Mouse (Mus musculus): ENCODE results near the gene Slc31a2.

The Slc31a2 gene

GRCm38 (mm10) chr4:62278081-62278480, 15.7 kb downstream of the Slc31a2 start:
- intact Hi-C loops (cut with DNase I): no loop called here

- intact Hi-C loops (cut with DNase I): no loop called here
Measured at GRCm38 (mm10) chr4:62281319-62281718, 19.0 kb downstream of the Slc31a2 start.

- intact Hi-C loops (cut with DNase I): no loop called here
Measured at GRCm38 (mm10) chr4:62282969-62283368, 20.6 kb downstream of the Slc31a2 start.

- intact Hi-C loops (cut with DNase I): no loop called here
Measured at GRCm38 (mm10) chr4:62285576-62285975, 23.2 kb downstream of the Slc31a2 start.

- intact Hi-C loops (cut with DNase I): no loop called here
Measured at GRCm38 (mm10) chr4:62286257-62286991, 24.1 kb downstream of the Slc31a2 start.

GRCm38 (mm10) chr4:62286992-62287900, 24.9 kb downstream of the Slc31a2 start:
- intact Hi-C loops (cut with DNase I): no loop called here

- intact Hi-C loops (cut with DNase I): no loop called here
Measured at GRCm38 (mm10) chr4:62289226-62289625, 26.9 kb downstream of the Slc31a2 start.

GRCm38 (mm10) chr4:62290816-62291505, 28.6 kb downstream of the Slc31a2 start:
- intact Hi-C loops (cut with DNase I): no loop called here

- intact Hi-C loops (cut with DNase I): no loop called here
Measured at GRCm38 (mm10) chr4:62292461-62293180, 30.3 kb downstream of the Slc31a2 start.

GRCm38 (mm10) chr4:62293219-62293861, 31.0 kb downstream of the Slc31a2 start:
- intact Hi-C loops (cut with DNase I): no loop called here

GRCm38 (mm10) chr4:62294741-62295140, 32.4 kb downstream of the Slc31a2 start:
- intact Hi-C loops (cut with DNase I): no loop called here

GRCm38 (mm10) chr4:62297280-62298130, 35.1 kb downstream of the Slc31a2 start:
- intact Hi-C loops (cut with DNase I): no loop called here

- intact Hi-C loops (cut with DNase I): no loop called here
Measured at GRCm38 (mm10) chr4:62300001-62300400, 37.6 kb downstream of the Slc31a2 start.

- intact Hi-C loops (cut with DNase I): no loop called here
Measured at GRCm38 (mm10) chr4:62302795-62303194, 40.4 kb downstream of the Slc31a2 start.

GRCm38 (mm10) chr4:62303288-62303687, 40.9 kb downstream of the Slc31a2 start:
- intact Hi-C loops (cut with DNase I): no loop called here

- intact Hi-C loops (cut with DNase I): no loop called here
Measured at GRCm38 (mm10) chr4:62306301-62306700, 43.9 kb downstream of the Slc31a2 start.

- intact Hi-C loops (cut with DNase I): no loop called here
Measured at GRCm38 (mm10) chr4:62306840-62307239, 44.5 kb downstream of the Slc31a2 start.

GRCm38 (mm10) chr4:62308406-62308805, 46.0 kb downstream of the Slc31a2 start:
- intact Hi-C loops (cut with DNase I): no loop called here

GRCm38 (mm10) chr4:62312821-62313220, 50.5 kb downstream of the Slc31a2 start:
- intact Hi-C loops (cut with DNase I): no loop called here

Data from adrenal gland (tissue).